Mouse (Mus musculus) kidney, embryonic 15.5 days (tissue): ENCODE measurements around the gene Foxj3. TPM values are rescaled to one million over a fixed set of nuclear protein-coding genes. Genes with fewer than 3 reads are reported as not detected.

Experiments used
- ATAC-seq: fragments of 200-750 bp; cut with Nextera tagmentation; replicated peaks from 2 replicates; pipeline ENCODE4 v1.8.0; 2017; ENCODE audit warnings: moderate TSS enrichment; ENCODE audit not compliant: low FRiP score
- H3K27ac ChIP-seq: fragments of 300-500 bp; sonication (generic); 2 replicates; pipeline ENCODE4 v1.5.1; 2015; ENCODE audit warnings: mild to moderate bottlenecking, inconsistent platforms
- H3K27me3 ChIP-seq: fragments of 300-500 bp; sonication (generic); 2 replicates; pipeline ENCODE4 v1.6.1; 2015; ENCODE audit warnings: inconsistent platforms
- H3K36me3 ChIP-seq: fragments of 300-500 bp; sonication (generic); 2 replicates; pipeline ENCODE4 v1.6.1; 2015; ENCODE audit warnings: inconsistent platforms
- H3K4me1 ChIP-seq: fragments of 300-500 bp; sonication (generic); 2 replicates; pipeline ENCODE4 v1.6.1; 2015; ENCODE audit warnings: inconsistent platforms
- H3K4me2 ChIP-seq: fragments of 300-500 bp; sonication (generic); 2 replicates; pipeline ENCODE4 v1.6.1; 2015; ENCODE audit warnings: moderate library complexity, mild to moderate bottlenecking, inconsistent platforms
- H3K4me3 ChIP-seq: fragments of 300-500 bp; sonication (generic); replicated peaks from 2 replicates; pipeline ENCODE4 v1.5.1; 2015; ENCODE audit warnings: mild to moderate bottlenecking, inconsistent platforms
- H3K9ac ChIP-seq: fragments of 300-500 bp; sonication (generic); 2 replicates; pipeline ENCODE4 v1.6.1; 2015; ENCODE audit warnings: mild to moderate bottlenecking, inconsistent platforms
- H3K9me3 ChIP-seq: fragments of 300-500 bp; sonication (generic); replicated peaks from 2 replicates; pipeline ENCODE4 v1.6.1; 2016; ENCODE audit warnings: inconsistent platforms
- WGBS: fragments of 180-500 bp; shearing (Covaris S2); methylation state at CpG from one replicate; pipeline ENCODE4 v1.1.7; 2015; ENCODE audit warnings: mixed read lengths; 5-methylcytosine and 5-hydroxymethylcytosine counted together
- polyA plus RNA-seq: library from polyadenylated mRNA; unstranded; fragments of >200 nt; fragmentation: Nextera tagmentation; extraction: Ambion mirVana; gene quantifications from 2 replicates; pipeline ENCODE4 v1.2.1, GENCODE M21; 2015

Gene Foxj3
- polyA plus RNA-seq, 1 experiment from 2014 or later = 24.2 TPM

- ATAC-seq = no peak
Observed at GRCm38 (mm10) chr4:119531813-119532212, 5.0 kb upstream of the Foxj3 start.

DNA sequence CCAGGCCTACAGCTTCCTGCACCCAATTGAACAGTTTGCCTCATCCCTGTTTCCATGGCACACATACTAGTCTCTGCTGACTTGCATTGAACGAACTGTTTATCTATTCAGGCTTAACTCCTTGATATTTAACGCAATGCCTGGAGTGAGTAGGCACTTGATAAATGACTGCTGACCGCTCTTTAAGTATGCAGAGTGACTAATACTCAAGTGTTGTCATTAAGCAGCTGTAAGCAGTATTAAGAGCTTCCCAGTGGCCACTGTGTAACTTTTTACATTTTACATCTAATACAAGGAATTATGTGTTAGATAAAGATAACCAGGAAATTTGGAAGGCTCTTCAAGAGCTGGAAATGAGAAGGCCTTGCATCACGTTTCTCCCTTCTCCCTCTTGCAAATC is 1.7 kb upstream of the Foxj3 start:
- H3K27me3 ChIP-seq = no peaks in the 10 kb centered on the region
- no peak overlapping the region for H3K4me3 ChIP-seq
- H3K4me2 ChIP-seq = no peak overlapping the region
- ATAC-seq = no peak
- H3K9ac ChIP-seq = no peak overlapping the region
- no peak overlapping the region for H3K27ac ChIP-seq
- no peaks in the 10 kb centered on the region for H3K36me3 ChIP-seq
- H3K9me3 ChIP-seq = no peaks in the 10 kb centered on the region
- peaks cover 11% of the 10 kb centered on the region for H3K4me1 ChIP-seq
- 67% methylated on average over 4 of the region's 4 CpGs for WGBS

More at GRCm38 (mm10) chr4:119531813-119532212, 5.0 kb upstream of the Foxj3 start:
- Histone ChIP-seq H3K36me3 (no peaks in the 10 kb centered on the region), H3K9ac (no peak overlapping the region), H3K27me3 (no peaks in the 10 kb centered on the region), H3K27ac (no peak overlapping the region), H3K4me3 (no peak overlapping the region), H3K4me2 (no peak overlapping the region), H3K4me1 (no peaks in the 10 kb centered on the region), H3K9me3 (no peaks in the 10 kb centered on the region)
- 65% methylated on average over 2 of the region's 2 CpGs for WGBS

DNA sequence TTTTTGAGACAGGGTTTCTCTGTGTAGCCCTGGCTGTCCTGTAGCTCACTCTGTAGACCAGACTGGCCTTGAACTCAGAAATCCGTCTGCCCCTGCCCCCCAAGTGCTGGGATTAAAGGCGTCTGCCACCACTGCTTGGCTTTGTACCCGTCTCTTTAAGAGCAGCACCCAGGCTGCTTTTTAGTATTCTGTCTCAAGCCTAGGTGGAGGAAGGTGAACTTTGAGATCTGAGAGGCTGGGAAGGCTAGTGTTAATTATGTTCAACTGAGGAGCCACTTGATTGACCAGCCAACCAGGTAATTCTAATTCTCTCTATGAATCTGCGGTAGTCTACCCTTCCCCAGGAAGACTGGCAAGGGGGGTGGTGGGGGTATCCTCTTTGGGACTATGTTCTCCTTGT is 632 bp downstream of the Foxj3 start:
- Histone ChIP-seq H3K36me3 (no peaks in the 10 kb centered on the region), H3K9ac (no peak overlapping the region), H3K27ac (no peak overlapping the region), H3K27me3 (no peaks in the 10 kb centered on the region), H3K4me3 (no peak overlapping the region), H3K4me2 (no peak overlapping the region), H3K4me1 (peaks cover 26% of the 10 kb centered on the region), H3K9me3 (no peaks in the 10 kb centered on the region)
- no peak for ATAC-seq
- 79% methylated on average over 4 of the region's 4 CpGs for WGBS

- H3K4me3 ChIP-seq = peak within 1 kb of the TSS; percentile 99
- peak; percentile 93 for ATAC-seq
- no peaks in the 10 kb centered on the region for H3K36me3 ChIP-seq
- H3K9me3 ChIP-seq = no peaks in the 10 kb centered on the region
- peaks cover 29% of the 10 kb centered on the region for H3K4me1 ChIP-seq
- no peaks in the 10 kb centered on the region for H3K27me3 ChIP-seq
- peak within 1 kb of the TSS; percentile 99 for H3K27ac ChIP-seq
- peak within 1 kb of the TSS; percentile 94 for H3K9ac ChIP-seq
- under 1% methylated on average over 79 of the region's 85 CpGs for WGBS
- peak within 1 kb of the TSS; percentile 82 for H3K4me2 ChIP-seq
Observed at GRCm38 (mm10) chr4:119539031-119539824, 2.4 kb downstream of the Foxj3 start, which contains the start of gene Frg2f1. Gene Frg2f1, minus strand, starts transcription at chr4:119539529.

GRCm38 (mm10) chr4:119539836-119540532 is 3.2 kb downstream of the Foxj3 start:
- H3K27me3 ChIP-seq = no peaks in the 10 kb centered on the region
- peak; percentile 82; the same call in 1 of the 2 replicates for ATAC-seq
- peak overlapping the region; percentile 99 for H3K27ac ChIP-seq
- no peaks in the 10 kb centered on the region for H3K36me3 ChIP-seq
- H3K4me2 ChIP-seq = peak overlapping the region; percentile 82
- peak overlapping the region; percentile 99 for H3K4me3 ChIP-seq
- no peaks in the 10 kb centered on the region for H3K9me3 ChIP-seq
- peak overlapping the region; percentile 94 for H3K9ac ChIP-seq
- peaks cover 29% of the 10 kb centered on the region for H3K4me1 ChIP-seq
- WGBS = under 1% methylated on average over 45 of the region's 76 CpGs

DNA sequence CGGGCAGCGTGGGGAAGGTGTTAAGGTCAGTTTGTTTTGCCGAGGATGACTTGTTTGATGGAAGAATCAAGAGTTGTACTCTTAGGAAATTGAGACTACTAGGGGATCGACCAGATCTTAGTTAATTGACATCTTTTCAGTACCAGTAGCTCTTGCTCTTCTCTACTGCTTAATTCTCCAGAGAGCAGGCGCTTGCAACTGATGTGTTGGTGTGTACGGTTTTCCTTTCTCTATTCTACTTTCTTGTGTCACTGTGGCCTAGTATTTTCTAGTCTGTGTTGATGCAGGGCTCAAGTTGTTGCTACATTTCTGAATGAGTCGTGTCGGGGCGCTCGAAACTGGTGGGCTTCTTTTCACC is 3.7 kb downstream of the Foxj3 start:
- Histone ChIP-seq H3K9me3 (no peaks in the 10 kb centered on the region), H3K27me3 (no peaks in the 10 kb centered on the region), H3K4me1 (peaks cover 29% of the 10 kb centered on the region), H3K27ac (peak overlapping the region; percentile 99), H3K9ac (peak overlapping the region; percentile 94), H3K4me3 (peak overlapping the region; percentile 99), H3K4me2 (peak overlapping the region; percentile 82), H3K36me3 (no peaks in the 10 kb centered on the region)
- WGBS = 5% methylated on average over 10 of the region's 10 CpGs
- no peak for ATAC-seq

DNA sequence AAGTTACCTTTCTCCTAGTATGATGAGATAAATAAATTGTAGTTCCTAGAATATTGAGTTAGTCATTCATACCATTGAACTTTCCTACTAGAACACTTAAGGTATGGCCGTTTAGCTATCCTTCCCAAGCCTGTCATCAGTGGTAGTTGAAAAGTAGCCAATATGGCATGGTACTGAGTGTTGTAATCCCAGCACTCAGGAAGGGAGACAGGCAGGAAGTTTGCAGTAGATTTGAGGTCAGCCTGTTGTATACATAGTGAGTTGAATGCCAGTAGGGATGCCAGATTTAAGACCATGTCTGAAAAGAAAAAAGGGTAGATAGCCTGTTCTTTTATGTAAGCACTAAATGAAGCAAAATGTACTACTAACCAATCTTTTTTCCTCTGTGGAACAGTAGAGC is 14.1 kb downstream of the Foxj3 start:
- ATAC-seq = no peak

DNA sequence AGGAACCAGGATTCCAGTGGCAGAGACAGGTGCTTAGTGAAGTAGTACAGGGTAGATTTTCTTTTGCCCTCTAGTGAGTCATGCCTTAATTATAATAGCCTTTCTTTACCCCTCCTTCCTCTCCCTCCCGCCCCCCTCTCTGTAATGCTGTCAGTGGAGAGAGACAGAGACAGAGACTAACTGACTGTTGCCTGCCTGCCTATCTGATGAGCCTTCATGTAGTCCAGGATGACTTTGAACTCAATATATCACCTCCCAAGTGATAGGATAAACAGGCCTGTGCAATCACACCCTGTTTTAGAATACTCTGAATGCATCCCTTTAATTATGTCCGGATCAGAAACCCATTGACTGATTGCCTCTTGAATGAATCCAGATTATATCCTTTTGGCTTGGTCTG is 18.7 kb downstream of the Foxj3 start:
- Histone ChIP-seq H3K4me2 (no peak overlapping the region), H3K4me1 (peaks cover 6% of the 10 kb centered on the region; the same call in 1 of the 2 replicates), H3K27ac (no peak overlapping the region), H3K36me3 (no peaks in the 10 kb centered on the region), H3K9ac (no peak overlapping the region), H3K4me3 (no peak overlapping the region), H3K27me3 (no peaks in the 10 kb centered on the region), H3K9me3 (no peaks in the 10 kb centered on the region)
- peak; percentile 52; the same call in 1 of the 2 replicates for ATAC-seq
- WGBS = 60% methylated on average over 1 of the region's 2 CpGs

More for the DNA sequence above, 14.1 kb downstream of the Foxj3 start:
- H3K9ac ChIP-seq = no peak overlapping the region
- no peaks in the 10 kb centered on the region for H3K9me3 ChIP-seq
- no peak overlapping the region for H3K4me2 ChIP-seq
- H3K27ac ChIP-seq = no peak overlapping the region
- no peaks in the 10 kb centered on the region for H3K36me3 ChIP-seq
- no peak overlapping the region for H3K4me3 ChIP-seq
- peaks cover 8% of the 10 kb centered on the region; the same call in 1 of the 2 replicates for H3K4me1 ChIP-seq
- 67% methylated on average over 1 of the region's 1 CpGs for WGBS
- no peaks in the 10 kb centered on the region for H3K27me3 ChIP-seq

- no peaks in the 10 kb centered on the region for H3K27me3 ChIP-seq
- no peak overlapping the region for H3K9ac ChIP-seq
- H3K4me3 ChIP-seq = no peak overlapping the region
- H3K4me2 ChIP-seq = no peak overlapping the region
- no peak overlapping the region for H3K27ac ChIP-seq
- H3K36me3 ChIP-seq = peaks cover 25% of the 10 kb centered on the region
- H3K4me1 ChIP-seq = peaks cover 3% of the 10 kb centered on the region; the same call in 1 of the 2 replicates
- H3K9me3 ChIP-seq = peaks cover 7% of the 10 kb centered on the region
- ATAC-seq = no peak
Observed at GRCm38 (mm10) chr4:119563136-119563535, 26.3 kb downstream of the Foxj3 start.

GRCm38 (mm10) chr4:119566322-119566835 is 29.6 kb downstream of the Foxj3 start:
- H3K27me3 ChIP-seq = no peaks in the 10 kb centered on the region
- H3K4me3 ChIP-seq = no peak overlapping the region
- H3K9me3 ChIP-seq = peaks cover 7% of the 10 kb centered on the region
- H3K36me3 ChIP-seq = peaks cover 21% of the 10 kb centered on the region
- no peak for ATAC-seq
- no peak overlapping the region for H3K9ac ChIP-seq
- no peak overlapping the region for H3K4me2 ChIP-seq
- 74% methylated on average over 4 of the region's 4 CpGs for WGBS
- peaks cover 3% of the 10 kb centered on the region; the same call in 1 of the 2 replicates for H3K4me1 ChIP-seq
- no peak overlapping the region for H3K27ac ChIP-seq

- ATAC-seq = no peak
- no peak overlapping the region for H3K27ac ChIP-seq
- H3K9me3 ChIP-seq = no peaks in the 10 kb centered on the region
- no peak overlapping the region for H3K4me3 ChIP-seq
- H3K36me3 ChIP-seq = peaks cover 31% of the 10 kb centered on the region; the same call in 1 of the 2 replicates
- no peak overlapping the region for H3K4me2 ChIP-seq
- H3K27me3 ChIP-seq = no peaks in the 10 kb centered on the region
- 94% methylated on average over 3 of the region's 3 CpGs for WGBS
- no peak overlapping the region for H3K9ac ChIP-seq
- no peaks in the 10 kb centered on the region for H3K4me1 ChIP-seq
Observed at GRCm38 (mm10) chr4:119572682-119573081, 35.9 kb downstream of the Foxj3 start.

GRCm38 (mm10) chr4:119574504-119574903 is 37.7 kb downstream of the Foxj3 start:
- H3K27me3 ChIP-seq = no peaks in the 10 kb centered on the region
- H3K4me1 ChIP-seq = no peaks in the 10 kb centered on the region
- H3K9ac ChIP-seq = no peak overlapping the region
- no peak for ATAC-seq
- H3K4me3 ChIP-seq = no peak overlapping the region
- WGBS = 72% methylated on average over 2 of the region's 2 CpGs
- no peak overlapping the region for H3K4me2 ChIP-seq
- no peak overlapping the region for H3K27ac ChIP-seq
- H3K9me3 ChIP-seq = no peaks in the 10 kb centered on the region
- peaks cover 40% of the 10 kb centered on the region; the same call in 1 of the 2 replicates for H3K36me3 ChIP-seq
